Mouse (Mus musculus): ENCODE results near the gene Gm8237. TPM values are rescaled to one million over a fixed set of nuclear protein-coding genes. Genes with fewer than 3 reads are reported as not detected.
"Not testable (repeated sequence)": the region's sequence is repeated elsewhere in the genome, so short reads cannot be mapped to it uniquely, and the experiment has no call there.

Gm8237 gene
- 1 to 10 TPM; 1.3 to 1.4 TPM for polyA plus RNA-seq (2017; shearing (Covaris generic))

- ATAC-seq, result not testable (repeated sequence)
These were observed at the start of gene Gm8237 for GRCm38 (mm10) chr14:5880241-5880640. Gene Gm8237 (minus strand): TSS chr14:5880382.

- ATAC-seq, result not testable (repeated sequence)
These were observed 43.1 kb upstream of the Gm8237 start for GRCm38 (mm10) chr14:5923276-5923675.

- ATAC-seq, result not testable (repeated sequence)
These were observed 38.3 kb upstream of the Gm8237 start for GRCm38 (mm10) chr14:5918330-5918942.

- ATAC-seq, result not testable (repeated sequence)
These were observed 33.5 kb upstream of the Gm8237 start for GRCm38 (mm10) chr14:5913701-5914100.

- not testable (repeated sequence) for ATAC-seq
These were observed 391 bp downstream of the Gm8237 start for GRCm38 (mm10) chr14:5879791-5880190.

GRCm38 (mm10) chr14:5879136-5879535 lies 1.0 kb downstream of the Gm8237 start:
- ATAC-seq, result not testable (repeated sequence)

GRCm38 (mm10) chr14:5855911-5856310 lies 24.3 kb downstream of the Gm8237 start:
- not testable (repeated sequence) for ATAC-seq

- not testable (repeated sequence) for ATAC-seq
These were observed 50.0 kb downstream of the Gm8237 start, which contains the start of gene Gm3424 for GRCm38 (mm10) chr14:5830229-5830628. Gene Gm3424 (minus strand): TSS chr14:5830329.

GRCm38 (mm10) chr14:5812699-5813356 lies 67.4 kb downstream of the Gm8237 start:
- not testable (repeated sequence) for ATAC-seq

Other genes with a start within 250 kb of the Gm8237 start
- not detected for gene Gm8265, start 247.4 kb downstream of the Gm8237 start, polyA plus RNA-seq (2017; shearing (Covaris generic))
- gene Gm9603, start 192.9 kb downstream of the Gm8237 start, polyA plus RNA-seq (2017; shearing (Covaris generic)), result not detected
- gene Gm3373, start 138.8 kb downstream of the Gm8237 start, polyA plus RNA-seq (2017; shearing (Covaris generic)), result 1 to 10 TPM in 1 of 2 experiments, under 1 TPM in 1; 0.69 to 6.0 TPM
- gene Gm3383, start 72.4 kb downstream of the Gm8237 start, polyA plus RNA-seq (2017; shearing (Covaris generic)), result 1 to 10 TPM; 7.3 to 8.3 TPM
- gene Gm3424, start 50.1 kb downstream of the Gm8237 start, polyA plus RNA-seq (2017; shearing (Covaris generic)), result not detected
- 1 to 10 TPM; 2.6 to 4.2 TPM for gene Gm3248, start 81.4 kb upstream of the Gm8237 start, polyA plus RNA-seq (2017; shearing (Covaris generic))
- gene Gm3453, start 98.8 kb upstream of the Gm8237 start, polyA plus RNA-seq (2017; shearing (Covaris generic)), result not detected
- gene Gm6337, start 177.9 kb upstream of the Gm8237 start, polyA plus RNA-seq (2017; shearing (Covaris generic)), result not detected
- 1 to 10 TPM; 3.9 to 4.4 TPM for gene Gm8206, start 213.6 kb upstream of the Gm8237 start, polyA plus RNA-seq (2017; shearing (Covaris generic))
- gene Gm3468, start 228.3 kb upstream of the Gm8237 start, polyA plus RNA-seq (2017; shearing (Covaris generic)), result 10 to 100 TPM in 1 of 2 experiments, 1 to 10 TPM in 1; 8.2 to 12.4 TPM
- gene Gm3476, start 245.4 kb upstream of the Gm8237 start, polyA plus RNA-seq (2017; shearing (Covaris generic)), result not detected

Measured in CD4-positive, CD25-positive, alpha-beta regulatory T cell, adult 4 months (primary cell).